Mouse (Mus musculus) bone marrow, adult 2 months (tissue): ENCODE data around the gene Wnt1. TPM values are rescaled to one million over a fixed set of nuclear protein-coding genes. Genes with fewer than 3 reads are reported as not detected.
"Not testable (repeated sequence)": the region's sequence is repeated elsewhere in the genome, so short reads cannot be mapped to it uniquely, and the experiment has no call there.

Experiments
- H3K27ac ChIP-seq: fragments of 200-500 bp; 2 replicates; pipeline ENCODE4 v1.5.1; 2012; ENCODE audit warnings: low read depth, mild to moderate bottlenecking, control low read depth, inconsistent platforms, low read length; ENCODE audit not compliant: control insufficient read depth, poor library complexity, insufficient read depth
- H3K4me1 ChIP-seq: fragments of 200-500 bp; 2 replicates; pipeline ENCODE4 v1.6.1; 2011; ENCODE audit warnings: low read length; ENCODE audit not compliant: control insufficient read depth, insufficient read depth
- H3K4me3 ChIP-seq: fragments of 200-500 bp; replicated peaks from 2 replicates; pipeline ENCODE3; 2011; ENCODE audit warnings: mild to moderate bottlenecking, low read depth, low read length, control low read depth; ENCODE audit not compliant: control insufficient read depth
- CTCF ChIP-seq: fragments of 200-500 bp; IDR thresholded peaks from 2 replicates; pipeline ENCODE4 v1.5.1; 2011; ENCODE audit warnings: low read length, control low read depth; ENCODE audit not compliant: control insufficient read depth, insufficient read depth
- POLR2A ChIP-seq: fragments of 200-500 bp; IDR thresholded peaks from 2 replicates; pipeline ENCODE4 v1.6.1; 2011; ENCODE audit warnings: low read depth, mild to moderate bottlenecking, control low read depth, low read length, borderline replicate concordance; ENCODE audit not compliant: control insufficient read depth
- WGBS: fragments of 180-500 bp; shearing (Covaris S2); methylation state at CpG from one replicate; pipeline ENCODE4 v1.1.7; 2018; 5-methylcytosine and 5-hydroxymethylcytosine counted together
- polyA plus RNA-seq: library from polyadenylated mRNA; stranded (reverse); fragments of >200 nt; gene quantifications from 2 replicates; pipeline ENCODE4 v1.2.4, GENCODE M21; 2011; ENCODE audit warnings: low replicate concordance; ENCODE audit not compliant: missing spikeins, insufficient read depth, insufficient read length

Gene Wnt1
- not detected in 2 replicates for polyA plus RNA-seq

- H3K4me1 ChIP-seq = no peaks in the 10 kb centered on the region; the same call in 1 of the 2 replicates
- 7% methylated on average over 51 of the region's 51 CpGs for WGBS
- no peak within 1 kb of the TSS for H3K4me3 ChIP-seq
- TF ChIP-seq POLR2A (no peak), CTCF (peak; percentile 50; the same call in 1 of the 2 replicates)
- H3K27ac ChIP-seq = no peak within 1 kb of the TSS
Measured at GRCm38 (mm10) chr15:98789661-98790535, at the start of gene Wnt1. TSS of gene Wnt1 (plus strand) at chr15:98789857.

GRCm38 (mm10) chr15:98740219-98740618 lies 49.4 kb upstream of the Wnt1 start:
- Histone ChIP-seq H3K27ac (no peak overlapping the region), H3K4me3 (no peak overlapping the region), H3K4me1 (no peaks in the 10 kb centered on the region)
- 80% methylated on average over 8 of the region's 8 CpGs for WGBS
- no peak for TF ChIP-seq CTCF
- no peak for TF ChIP-seq POLR2A

- no peaks in the 10 kb centered on the region for H3K4me1 ChIP-seq
- no peak for TF ChIP-seq POLR2A
- no peak for TF ChIP-seq CTCF
- H3K4me3 ChIP-seq = no peak overlapping the region
- no peak overlapping the region for H3K27ac ChIP-seq
- 80% methylated on average over 8 of the region's 8 CpGs for WGBS
Measured at GRCm38 (mm10) chr15:98742766-98743428, 46.8 kb upstream of the Wnt1 start.

- 82% methylated on average over 3 of the region's 3 CpGs for WGBS
- H3K4me1 ChIP-seq, H3K4me3 ChIP-seq, H3K27ac ChIP-seq: not testable (repeated sequence)
Measured at GRCm38 (mm10) chr15:98743863-98744262, 45.8 kb upstream of the Wnt1 start.

GRCm38 (mm10) chr15:98746344-98746965 lies 43.2 kb upstream of the Wnt1 start:
- 61% methylated on average over 10 of the region's 10 CpGs for WGBS
- TF ChIP-seq CTCF (no peak), POLR2A (no peak)
- no peak overlapping the region for H3K27ac ChIP-seq
- no peaks in the 10 kb centered on the region for H3K4me1 ChIP-seq
- H3K4me3 ChIP-seq = no peak overlapping the region

- H3K4me1 ChIP-seq = no peaks in the 10 kb centered on the region
- TF ChIP-seq CTCF (no peak), POLR2A (no peak)
- H3K4me3 ChIP-seq = no peak overlapping the region
- no peak overlapping the region for H3K27ac ChIP-seq
- WGBS = 78% methylated on average over 6 of the region's 6 CpGs
Measured at GRCm38 (mm10) chr15:98747296-98747695, 42.4 kb upstream of the Wnt1 start.

- 87% methylated on average over 2 of the region's 2 CpGs for WGBS
- no peak overlapping the region for H3K27ac ChIP-seq
- no peaks in the 10 kb centered on the region for H3K4me1 ChIP-seq
- H3K4me3 ChIP-seq = no peak overlapping the region
- no peak for TF ChIP-seq POLR2A
Measured at GRCm38 (mm10) chr15:98749093-98749492, 40.6 kb upstream of the Wnt1 start.

GRCm38 (mm10) chr15:98753021-98753423 lies 36.6 kb upstream of the Wnt1 start:
- 72% methylated on average over 8 of the region's 8 CpGs for WGBS
- TF ChIP-seq CTCF = no peak
- no peak for TF ChIP-seq POLR2A
- Histone ChIP-seq H3K4me3 (no peak overlapping the region), H3K27ac (no peak overlapping the region), H3K4me1 (no peaks in the 10 kb centered on the region)
